8 mouse cellular contexts compared by ENCODE assay signal in the genomic region with DNA sequence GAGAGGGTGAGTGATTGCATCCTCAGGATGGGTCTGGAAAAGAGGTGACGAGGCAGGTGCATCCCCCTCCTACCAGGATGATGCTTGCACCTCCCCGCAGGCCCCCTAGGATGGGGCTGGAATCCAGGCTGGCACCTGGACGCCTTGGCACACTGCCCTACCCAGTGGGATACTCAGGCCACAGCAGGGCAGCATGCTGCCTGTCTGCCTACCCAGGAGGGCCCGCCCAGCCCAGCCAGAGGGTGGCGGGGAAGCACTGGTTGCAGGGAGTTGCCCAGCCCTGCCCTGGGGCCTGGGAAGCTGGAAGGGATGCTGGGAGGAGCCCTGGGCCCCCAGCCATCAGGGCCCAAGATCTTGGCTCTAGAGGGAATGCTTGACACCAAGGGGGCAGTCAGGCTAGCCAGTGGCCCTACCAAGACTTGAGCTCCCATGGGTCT. TPM values are rescaled to one million over a fixed set of nuclear protein-coding genes. Genes with fewer than 3 reads are reported as not detected.
DNase-seq lines count a peak whose midpoint lies in the region; ATAC-seq and TF ChIP-seq lines count a peak whose summit lies in the region.

No protein-coding gene starts in this region.

- peak overlapping the region; percentile 96 for H3K9ac ChIP-seq in ES-Bruce4 (ENCODE audit: low read depth, poor library complexity, severe bottlenecking)
- peak overlapping the region; percentile 90 for H3K9ac ChIP-seq in embryonic facial prominence, embryonic 14.5 days (ENCODE audit: low read depth, low read length)
- H3K9ac ChIP-seq in limb, embryonic 11.5 days (ENCODE audit: low read length) = peak overlapping the region; percentile 77
- H3K9ac ChIP-seq in midbrain, embryonic 15.5 days = peak overlapping the region; percentile 88

- TF ChIP-seq CTCF in ES-Bruce4 (IDR thresholded peaks at IDR 0.05; ENCODE audit: low read depth, low read length) = no peak

- no peak for TF ChIP-seq EP300 in ES-Bruce4 (IDR thresholded peaks at IDR 0.05; ENCODE audit: insufficient read depth, low read depth, low read length)

- DNase-seq in adrenal gland, adult (ENCODE audit: inconsistent age in 2 of 2, low spot score in 1 of 2) = peak; percentile 62 to 79
- no peak for DNase-seq in adrenal gland, postnatal 4 days (ENCODE audit: low spot score in 2 of 2)
- DNase-seq in embryonic facial prominence, embryonic 14.5 days (ENCODE audit: low spot score) = no peak
- DNase-seq in heart, postnatal 36 days = peak; percentile 48 to 55
- DNase-seq in limb, embryonic 11.5 days (ENCODE audit: low spot score) = no peak

- WGBS in embryonic facial prominence, embryonic 14.5 days = 22% methylated on average over 1 of the region's 5 CpGs
- 3% methylated on average over 5 of the region's 5 CpGs for WGBS in limb, embryonic 11.5 days
- WGBS in midbrain, embryonic 15.5 days = 1% methylated on average over 5 of the region's 5 CpGs

- no peak overlapping the region for H3K27ac ChIP-seq in ES-Bruce4 (ENCODE audit: insufficient read depth, low read length)
- H3K27ac ChIP-seq in embryonic facial prominence, embryonic 14.5 days (replicated peaks; ENCODE audit: low read depth, low read length) = peak overlapping the region; percentile 95
- H3K27ac ChIP-seq in limb, embryonic 11.5 days (replicated peaks; ENCODE audit: low read depth, low read length) = peak overlapping the region; percentile 85; the same call in 1 of the 2 replicates
- peak overlapping the region; percentile 93 for H3K27ac ChIP-seq in midbrain, embryonic 15.5 days

- H3K9me3 ChIP-seq in ES-Bruce4 (replicated peaks; ENCODE audit: control insufficient read depth, insufficient read depth, low read length, poor library complexity, severe bottlenecking) = no peaks in the 10 kb centered on the region
- no peaks in the 10 kb centered on the region for H3K9me3 ChIP-seq in embryonic facial prominence, embryonic 14.5 days (ENCODE audit: control insufficient read depth, low read length)
- no peaks in the 10 kb centered on the region for H3K9me3 ChIP-seq in limb, embryonic 11.5 days (ENCODE audit: control insufficient read depth, low read length)
- H3K9me3 ChIP-seq in midbrain, embryonic 15.5 days = no peaks in the 10 kb centered on the region

- no peak for TF ChIP-seq POLR2A in ES-Bruce4 (IDR thresholded peaks at IDR 0.05; ENCODE audit: insufficient read depth, low read length)

- ATAC-seq in embryonic facial prominence, embryonic 14.5 days (ENCODE audit: low read depth) = peak; percentile 12; the same call in 1 of the 2 replicates
- ATAC-seq in limb, embryonic 11.5 days (ENCODE audit: insufficient number of reproducible peaks, low FRiP score, low TSS enrichment, low read depth) = no peak
- peak; percentile 18 for ATAC-seq in midbrain, embryonic 15.5 days (replicated peaks)
- no peak for ATAC-seq in megakaryocyte-erythroid progenitor cell, adult 5-6 weeks (replicated peaks; ENCODE audit: low FRiP score, low TSS enrichment, poor library complexity, severe bottlenecking)

- peak overlapping the region; percentile 96 for H3K4me2 ChIP-seq in embryonic facial prominence, embryonic 14.5 days (ENCODE audit: low read depth, low read length)
- H3K4me2 ChIP-seq in limb, embryonic 11.5 days (ENCODE audit: low read depth, severe bottlenecking) = peak overlapping the region; percentile 99
- H3K4me2 ChIP-seq in midbrain, embryonic 15.5 days = peak overlapping the region; percentile 91

- H3K4me1 ChIP-seq in ES-Bruce4 (ENCODE audit: control insufficient read depth, insufficient read depth, low read length) = peaks cover 15% of the 10 kb centered on the region
- peaks cover 54% of the 10 kb centered on the region for H3K4me1 ChIP-seq in embryonic facial prominence, embryonic 14.5 days (ENCODE audit: control insufficient read depth, insufficient read depth, low read length)
- peaks cover 59% of the 10 kb centered on the region for H3K4me1 ChIP-seq in limb, embryonic 11.5 days (ENCODE audit: control insufficient read depth, insufficient read depth, low read length)
- H3K4me1 ChIP-seq in midbrain, embryonic 15.5 days = peaks cover 66% of the 10 kb centered on the region

- H3K27me3 ChIP-seq in ES-Bruce4 (ENCODE audit: control insufficient read depth, insufficient read depth, low read length, poor library complexity, severe bottlenecking) = no peaks in the 10 kb centered on the region
- no peaks in the 10 kb centered on the region for H3K27me3 ChIP-seq in embryonic facial prominence, embryonic 14.5 days (replicated peaks; ENCODE audit: control insufficient read depth, insufficient read depth, low read length)
- no peaks in the 10 kb centered on the region for H3K27me3 ChIP-seq in limb, embryonic 11.5 days (ENCODE audit: control insufficient read depth, insufficient read depth, low read length)
- no peaks in the 10 kb centered on the region for H3K27me3 ChIP-seq in midbrain, embryonic 15.5 days (replicated peaks)

- H3K4me3 ChIP-seq in ES-Bruce4 (ENCODE audit: low read depth, low read length) = peak overlapping the region; percentile 83
- peak overlapping the region; percentile 73 for H3K4me3 ChIP-seq in embryonic facial prominence, embryonic 14.5 days (ENCODE audit: low read depth, low read length)
- H3K4me3 ChIP-seq in limb, embryonic 11.5 days (ENCODE audit: low read depth, low read length) = peak overlapping the region; percentile 64
- H3K4me3 ChIP-seq in midbrain, embryonic 15.5 days = peak overlapping the region; percentile 88

- intact Hi-C loops in heart, postnatal 36 days (cut with DNase I) = no loop called here

- no peaks in the 10 kb centered on the region for H3K36me3 ChIP-seq in ES-Bruce4 (ENCODE audit: control insufficient read depth, insufficient read depth, low read length, poor library complexity, severe bottlenecking)
- H3K36me3 ChIP-seq in embryonic facial prominence, embryonic 14.5 days (ENCODE audit: control insufficient read depth, insufficient read depth, low read length) = peaks cover 11% of the 10 kb centered on the region
- H3K36me3 ChIP-seq in limb, embryonic 11.5 days (ENCODE audit: control insufficient read depth, insufficient read depth, low read length) = no peaks in the 10 kb centered on the region
- H3K36me3 ChIP-seq in midbrain, embryonic 15.5 days (replicated peaks) = no peaks in the 10 kb centered on the region

RNA-seq across cellular contexts. Expression of a gene that starts 1.0 kb away (rescaled TPM):
- 10 to 100 TPM; 66.0 to 77.7 TPM for total RNA-seq in adrenal gland, postnatal 4 days (2021)
- 31.2 and 34.8 TPM in 2 replicates for polyA plus RNA-seq in ES-Bruce4 (2011; ENCODE audit: insufficient read depth, insufficient read length, low read depth, missing spikeins)
- 34.7 and 36.3 TPM in 2 replicates for polyA plus RNA-seq in embryonic facial prominence, embryonic 14.5 days (2014; fragmentation: Nextera tagmentation; extraction: Ambion mirVana)
- 10 to 100 TPM; 16.0 to 16.7 TPM for total RNA-seq in heart, postnatal 36 days (2021)
- 26.2 and 27.4 TPM in 2 replicates for polyA plus RNA-seq in limb, embryonic 11.5 days (2014; fragmentation: Nextera tagmentation; extraction: Ambion mirVana)
- 12.3 and 17.3 TPM in 2 replicates for polyA plus RNA-seq in midbrain, embryonic 15.5 days (2015; fragmentation: Nextera tagmentation; extraction: Ambion mirVana)
- total RNA-seq in megakaryocyte-erythroid progenitor cell, adult 5-6 weeks (2014; fragmentation: Nextera tagmentation) = 2.0 TPM in 1 of 2 replicates, not detected in the other
- 0.33 TPM in 1 of 2 replicates, not detected in the other for total RNA-seq in megakaryocyte-erythroid progenitor cell, adult 5-6 weeks (2017)

RNA-seq across cellular contexts. Expression of a gene that starts 29.2 kb away (rescaled TPM):
- total RNA-seq in adrenal gland, postnatal 4 days (2021) = 10 to 100 TPM; 68.8 to 72.6 TPM
- 34.8 and 39.5 TPM in 2 replicates for polyA plus RNA-seq in ES-Bruce4 (2011; ENCODE audit: insufficient read depth, insufficient read length, low read depth, missing spikeins)
- 90.8 and 90.9 TPM in 2 replicates for polyA plus RNA-seq in embryonic facial prominence, embryonic 14.5 days (2014; fragmentation: Nextera tagmentation; extraction: Ambion mirVana)
- 100 to 1,000 TPM; 134 to 150 TPM for total RNA-seq in heart, postnatal 36 days (2021)
- 107 and 115 TPM in 2 replicates for polyA plus RNA-seq in limb, embryonic 11.5 days (2014; fragmentation: Nextera tagmentation; extraction: Ambion mirVana)
- polyA plus RNA-seq in midbrain, embryonic 15.5 days (2015; fragmentation: Nextera tagmentation; extraction: Ambion mirVana) = 139 and 154 TPM in 2 replicates
- total RNA-seq in megakaryocyte-erythroid progenitor cell, adult 5-6 weeks (2014; fragmentation: Nextera tagmentation) = 76.0 and 100 TPM in 2 replicates
- 18.2 and 24.0 TPM in 2 replicates for total RNA-seq in megakaryocyte-erythroid progenitor cell, adult 5-6 weeks (2017)

RNA-seq across cellular contexts. Expression of a gene that starts 35.9 kb away (rescaled TPM):
- 10 to 100 TPM; 16.6 to 19.2 TPM for total RNA-seq in adrenal gland, postnatal 4 days (2021)
- 19.3 and 21.2 TPM in 2 replicates for polyA plus RNA-seq in ES-Bruce4 (2011; ENCODE audit: insufficient read depth, insufficient read length, low read depth, missing spikeins)
- 16.6 and 17.2 TPM in 2 replicates for polyA plus RNA-seq in embryonic facial prominence, embryonic 14.5 days (2014; fragmentation: Nextera tagmentation; extraction: Ambion mirVana)
- 1 to 10 TPM; 4.4 to 4.6 TPM for total RNA-seq in heart, postnatal 36 days (2021)
- polyA plus RNA-seq in limb, embryonic 11.5 days (2014; fragmentation: Nextera tagmentation; extraction: Ambion mirVana) = 34.7 and 35.3 TPM in 2 replicates
- 8.1 and 8.4 TPM in 2 replicates for polyA plus RNA-seq in midbrain, embryonic 15.5 days (2015; fragmentation: Nextera tagmentation; extraction: Ambion mirVana)
- total RNA-seq in megakaryocyte-erythroid progenitor cell, adult 5-6 weeks (2014; fragmentation: Nextera tagmentation) = 31.4 and 38.4 TPM in 2 replicates
- 47.3 and 69.9 TPM in 2 replicates for total RNA-seq in megakaryocyte-erythroid progenitor cell, adult 5-6 weeks (2017)

RNA-seq across cellular contexts. Expression of a gene that starts 44.2 kb away (rescaled TPM):
- 10 to 100 TPM; 15.7 to 18.8 TPM for total RNA-seq in adrenal gland, postnatal 4 days (2021)
- polyA plus RNA-seq in ES-Bruce4 (2011; ENCODE audit: insufficient read depth, insufficient read length, low read depth, missing spikeins) = 6.2 and 7.9 TPM in 2 replicates
- 31.3 and 32.4 TPM in 2 replicates for polyA plus RNA-seq in embryonic facial prominence, embryonic 14.5 days (2014; fragmentation: Nextera tagmentation; extraction: Ambion mirVana)
- total RNA-seq in heart, postnatal 36 days (2021) = 10 to 100 TPM in 1 of 2 experiments, 1 to 10 TPM in 1; 9.2 to 11.0 TPM
- polyA plus RNA-seq in limb, embryonic 11.5 days (2014; fragmentation: Nextera tagmentation; extraction: Ambion mirVana) = 20.2 and 22.3 TPM in 2 replicates
- 5.2 and 5.8 TPM in 2 replicates for polyA plus RNA-seq in midbrain, embryonic 15.5 days (2015; fragmentation: Nextera tagmentation; extraction: Ambion mirVana)
- total RNA-seq in megakaryocyte-erythroid progenitor cell, adult 5-6 weeks (2014; fragmentation: Nextera tagmentation) = not detected in 2 replicates
- total RNA-seq in megakaryocyte-erythroid progenitor cell, adult 5-6 weeks (2017) = 0.38 and 0.65 TPM in 2 replicates

RNA-seq across cellular contexts. Expression of a gene that starts 44.2 kb away (rescaled TPM):
- 10 to 100 TPM; 78.6 to 83.5 TPM for total RNA-seq in adrenal gland, postnatal 4 days (2021)
- 55.8 and 55.9 TPM in 2 replicates for polyA plus RNA-seq in ES-Bruce4 (2011; ENCODE audit: insufficient read depth, insufficient read length, low read depth, missing spikeins)
- polyA plus RNA-seq in embryonic facial prominence, embryonic 14.5 days (2014; fragmentation: Nextera tagmentation; extraction: Ambion mirVana) = 57.6 and 57.7 TPM in 2 replicates
- 100 to 1,000 TPM; 143 to 164 TPM for total RNA-seq in heart, postnatal 36 days (2021)
- polyA plus RNA-seq in limb, embryonic 11.5 days (2014; fragmentation: Nextera tagmentation; extraction: Ambion mirVana) = 56.5 and 59.1 TPM in 2 replicates
- 62.1 and 65.5 TPM in 2 replicates for polyA plus RNA-seq in midbrain, embryonic 15.5 days (2015; fragmentation: Nextera tagmentation; extraction: Ambion mirVana)
- 56.5 and 81.2 TPM in 2 replicates for total RNA-seq in megakaryocyte-erythroid progenitor cell, adult 5-6 weeks (2014; fragmentation: Nextera tagmentation)
- total RNA-seq in megakaryocyte-erythroid progenitor cell, adult 5-6 weeks (2017) = 71.0 and 106 TPM in 2 replicates

Comparison
In these comparisons a context has a peak if more than half of its experiments do, and no peak if none do; other contexts are left out.
1. DNase-seq: peak in adrenal gland, adult (2 of 2) and heart, postnatal 36 days (2 of 2); none in adrenal gland, postnatal 4 days (0 of 2), embryonic facial prominence, embryonic 14.5 days (single experiment) and limb, embryonic 11.5 days (single experiment).
2. ATAC-seq: peak in embryonic facial prominence, embryonic 14.5 days (single experiment) and midbrain, embryonic 15.5 days (single experiment); none in limb, embryonic 11.5 days (single experiment) and megakaryocyte-erythroid progenitor cell, adult 5-6 weeks (single experiment).
3. Peak in every context shown above with its lines, with median percentiles within 50 percentile points of each other: H3K4me3 ChIP-seq, H3K9ac ChIP-seq and H3K4me2 ChIP-seq.